Mouse (Mus musculus) CH12.LX (cell line): Measurements from ENCODE around the gene Kntc1.

ENCODE experiments used
- CHD2 ChIP-seq: IDR thresholded peaks from 2 replicates; pipeline ENCODE4 v1.6.1; 2011; ENCODE audit warnings: low read length, improper control_type of control experiment
- E2F4 ChIP-seq: IDR thresholded peaks from 2 replicates; pipeline ENCODE4 v1.6.1; 2011; ENCODE audit warnings: low read depth, low read length, improper control_type of control experiment; ENCODE audit not compliant: insufficient replicate concordance
- NRF1 ChIP-seq: IDR thresholded peaks from 2 replicates; pipeline ENCODE4 v1.6.1; 2014; ENCODE audit warnings: low read depth, mild to moderate bottlenecking, inconsistent platforms, low read length, improper control_type of control experiment, moderate library complexity
- POLR2A ChIP-seq: IDR thresholded peaks from 2 replicates; pipeline ENCODE4 v1.6.1; 2011; ENCODE audit warnings: low read depth, mild to moderate bottlenecking, improper control_type of control experiment, low read length
- ZMIZ1 ChIP-seq: IDR thresholded peaks from 2 replicates; pipeline ENCODE4 v1.6.1; 2012; ENCODE audit warnings: low read depth, mild to moderate bottlenecking, inconsistent platforms, low read length, improper control_type of control experiment
- ZNF384 ChIP-seq: IDR thresholded peaks from 2 replicates; pipeline ENCODE4 v1.6.1; 2012; ENCODE audit warnings: low read depth, low read length, improper control_type of control experiment, inconsistent platforms

GRCm38 (mm10) chr5:123863934-123864333, 114.4 kb downstream of the Kntc1 start:
- TF ChIP-seq CHD2 = no peak
- no peak for TF ChIP-seq NRF1
- no peak for TF ChIP-seq POLR2A
- no peak for TF ChIP-seq ZNF384
- TF ChIP-seq E2F4 = no peak
- TF ChIP-seq ZMIZ1 = no peak
